Mouse (Mus musculus): ENCODE results near the gene Ric3.

Gene Ric3

DNA sequence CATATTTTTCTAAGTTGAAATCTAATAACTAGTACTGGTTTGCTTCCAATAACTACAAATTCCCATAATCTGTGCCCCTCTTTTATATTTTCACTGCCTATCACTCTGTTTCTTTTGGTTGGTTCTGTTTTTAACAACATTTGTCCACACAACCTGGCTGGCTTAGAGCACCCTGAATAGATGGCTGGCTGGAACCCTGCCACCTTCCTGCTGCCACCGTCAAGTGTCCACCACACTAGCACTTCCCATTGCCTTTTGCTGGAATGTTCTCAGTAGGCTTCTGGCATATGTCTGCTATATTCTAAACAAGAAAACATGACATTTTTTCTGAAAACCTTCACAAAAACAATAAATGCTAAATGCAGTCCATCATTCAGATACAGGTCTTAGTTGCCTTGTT lies 32.3 kb downstream of the Ric3 start:
- in situ Hi-C loops (cut with MboI, MseI): no loop called here

DNA sequence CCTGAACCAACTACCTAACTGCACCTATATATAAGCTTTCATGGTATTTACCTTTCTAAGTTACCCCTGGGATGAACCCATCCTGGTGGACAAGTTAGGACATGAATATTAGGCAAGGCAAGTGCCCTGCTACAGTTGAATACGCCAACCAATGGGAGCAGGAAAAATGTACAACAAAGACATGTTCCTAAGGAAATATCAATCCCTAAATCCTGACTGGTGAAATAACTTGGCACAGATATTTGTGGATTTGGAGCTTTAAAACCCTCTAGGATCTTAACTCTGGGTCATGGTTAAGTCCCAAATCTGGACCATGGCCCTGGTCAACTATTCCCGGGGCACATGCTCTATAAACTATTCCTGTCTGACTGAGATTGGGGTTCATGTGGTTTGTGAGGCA lies 37.3 kb downstream of the Ric3 start:
- in situ Hi-C loops (cut with MboI, MseI): no loop called here

DNA sequence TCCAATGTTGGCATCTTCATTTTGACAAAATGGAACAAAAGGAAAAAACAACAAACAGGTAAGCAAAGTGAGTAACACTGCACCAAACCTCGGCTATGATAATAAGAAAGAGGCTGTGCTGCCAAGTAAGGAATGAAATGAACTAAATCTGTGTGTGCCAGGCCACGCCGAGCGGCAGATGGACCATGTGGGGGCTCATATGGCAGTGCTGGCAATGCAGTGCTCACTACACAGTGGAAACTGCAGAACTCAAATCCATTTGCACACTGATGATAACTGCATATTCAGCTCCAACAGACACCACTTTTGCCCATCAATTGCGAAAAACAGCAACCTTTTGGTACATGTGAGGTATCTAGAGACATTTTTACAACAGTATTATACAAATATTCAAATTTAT lies 43.7 kb downstream of the Ric3 start:
- in situ Hi-C loops (cut with MboI, MseI): no loop called here

DNA sequence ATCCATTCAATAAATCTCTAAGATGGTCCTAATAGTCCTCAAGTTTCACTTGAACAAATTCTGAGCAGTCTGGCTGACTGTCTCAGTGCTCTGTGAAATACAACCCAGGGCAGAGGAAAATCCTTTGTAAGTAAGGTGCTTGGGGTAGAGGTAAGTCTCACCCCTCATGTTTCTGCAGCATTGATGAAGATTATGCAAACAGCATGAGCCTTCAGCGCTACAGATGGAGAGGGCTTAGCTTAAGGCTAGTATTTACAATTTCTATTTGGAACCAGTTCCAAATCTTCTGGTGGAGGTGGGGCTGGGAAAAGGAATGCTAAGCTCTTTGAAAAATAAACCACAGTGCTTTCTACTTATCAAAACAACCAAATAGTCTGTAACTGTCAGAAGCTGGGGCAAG lies 44.1 kb downstream of the Ric3 start:
- in situ Hi-C loops (cut with MboI, MseI): no loop called here

DNA sequence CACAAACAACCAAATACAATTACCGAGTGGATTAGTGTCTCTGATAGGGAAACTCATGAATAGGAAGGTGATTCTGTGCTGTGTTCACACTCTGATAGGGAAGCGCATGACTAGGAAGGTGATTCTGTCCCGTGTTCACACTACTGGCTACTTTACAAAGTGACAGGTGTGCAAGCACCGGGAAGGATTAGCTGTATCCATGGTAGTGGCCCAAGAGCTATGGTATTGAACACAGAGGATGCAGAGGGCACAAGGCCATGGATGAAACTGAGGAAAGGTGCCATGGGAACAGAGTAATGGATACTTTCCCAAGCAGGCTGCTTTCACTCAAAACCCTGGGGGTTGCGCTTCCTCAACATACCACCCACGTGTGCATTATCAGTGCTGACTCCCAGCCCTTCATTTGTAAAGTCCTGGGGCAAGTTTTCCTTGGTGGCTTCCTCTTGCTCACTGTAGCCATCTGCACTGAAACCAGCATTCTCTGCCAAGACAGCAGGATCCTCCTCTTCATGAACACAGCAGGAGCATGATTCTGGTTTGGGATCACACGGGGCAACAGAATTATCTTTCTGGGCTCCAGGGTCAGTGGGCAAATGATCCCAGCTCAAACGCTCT lies 44.9 kb downstream of the Ric3 start:
- in situ Hi-C loops (cut with MboI, MseI): no loop called here

DNA sequence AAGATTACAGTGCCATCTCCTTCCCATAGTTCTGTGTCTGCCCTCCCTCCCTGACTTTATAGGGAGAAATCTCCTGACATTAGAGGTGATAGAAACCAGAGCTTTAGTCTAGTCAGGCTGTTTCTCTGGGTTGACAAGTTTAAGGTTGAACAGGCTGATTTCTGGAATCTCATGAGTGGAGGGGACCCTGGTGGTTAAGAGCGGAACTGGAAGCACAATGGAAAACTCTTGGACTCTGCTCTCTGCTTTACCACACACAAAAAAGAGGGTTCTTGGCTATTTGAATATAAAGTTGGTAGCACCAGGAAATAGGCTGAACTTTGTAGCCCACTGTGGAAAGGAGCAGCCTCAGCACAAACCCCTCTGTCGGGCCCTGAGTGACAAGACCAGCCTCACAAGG lies 51.1 kb downstream of the Ric3 start:
- in situ Hi-C loops (cut with MboI, MseI): no loop called here

DNA sequence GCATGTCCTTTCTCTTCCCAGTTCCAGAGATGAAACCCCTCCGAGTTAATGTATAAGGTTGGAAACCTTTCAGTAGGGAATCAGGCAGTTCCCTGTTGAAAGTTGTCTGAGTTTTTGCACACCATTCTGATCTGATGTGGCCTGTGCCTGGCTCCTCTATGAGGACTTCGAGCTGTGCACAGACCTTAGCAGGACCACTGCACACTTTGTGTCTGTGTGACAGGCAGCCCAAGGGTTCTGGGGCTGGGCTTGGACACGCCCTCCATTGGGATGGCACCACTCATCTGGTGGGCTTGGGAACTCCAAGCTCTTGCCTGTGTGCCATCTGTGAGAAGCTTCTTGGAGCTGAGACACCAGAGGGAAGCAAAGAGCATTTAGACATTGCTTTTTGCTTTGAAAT lies 51.8 kb downstream of the Ric3 start:
- in situ Hi-C loops (cut with MboI, MseI): no loop called here

DNA sequence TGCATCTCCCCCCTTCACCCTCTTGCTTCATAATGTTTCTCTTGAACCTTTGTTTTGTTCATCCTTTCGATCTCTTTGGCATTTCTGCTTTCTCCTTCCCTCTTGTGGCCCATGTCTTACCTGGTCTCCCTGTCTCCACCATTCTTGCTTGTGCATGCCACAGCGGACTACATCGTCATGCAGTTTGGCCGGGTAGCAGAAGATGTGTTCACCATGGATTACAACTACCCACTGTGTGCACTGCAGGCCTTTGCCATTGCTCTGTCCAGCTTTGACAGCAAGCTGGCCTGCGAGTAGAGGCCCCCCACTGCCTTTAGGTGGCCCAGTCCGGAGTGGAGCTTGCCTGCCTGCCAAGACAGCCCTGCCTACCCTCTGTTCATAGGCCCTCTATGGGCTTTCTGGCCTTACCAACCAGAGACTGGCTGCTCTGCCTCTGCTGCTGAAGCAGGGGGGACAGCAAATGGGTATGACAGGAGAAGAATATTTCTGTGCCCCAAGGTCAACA lies 53.1 kb downstream of the Ric3 start:
- in situ Hi-C loops (cut with MboI, MseI): no loop called here

DNA sequence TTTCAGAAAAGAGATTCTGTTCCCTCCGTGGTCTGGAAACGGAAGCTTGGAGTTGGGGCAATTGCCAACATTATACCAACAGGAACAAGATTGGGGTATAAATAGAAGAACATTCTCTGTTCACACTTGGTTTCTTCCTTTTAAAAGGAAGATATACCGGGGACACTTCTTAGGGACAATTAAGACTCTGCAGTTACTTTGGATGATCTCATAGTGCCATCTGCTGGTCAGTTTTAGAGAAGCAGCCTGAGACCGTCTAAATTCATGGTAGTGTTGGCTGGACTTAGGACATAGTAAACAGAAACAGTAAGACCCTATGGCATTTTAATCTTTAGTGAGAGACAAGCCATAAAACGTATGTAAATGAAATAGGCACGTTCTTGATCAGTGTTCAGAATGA lies 54.9 kb downstream of the Ric3 start:
- in situ Hi-C loops (cut with MboI, MseI): no loop called here

DNA sequence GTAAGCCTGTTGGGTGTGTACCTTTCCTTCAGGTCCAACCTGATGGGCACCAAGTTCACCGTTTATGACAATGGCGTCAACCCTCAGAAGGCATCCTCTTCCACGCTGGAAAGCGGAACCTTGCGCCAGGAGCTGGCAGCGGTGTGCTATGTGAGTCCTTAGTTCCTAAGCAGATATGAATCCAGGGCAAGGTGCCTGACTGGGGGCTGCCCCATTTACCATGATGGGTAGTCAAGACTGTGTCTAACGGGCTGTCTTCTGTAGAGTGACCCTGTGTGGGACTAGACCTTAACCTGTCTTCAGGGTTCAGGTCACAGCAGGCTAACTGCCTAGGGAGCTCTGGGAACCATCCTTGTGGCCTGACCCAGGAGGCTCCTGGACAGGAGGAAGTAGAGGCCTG lies 55.4 kb downstream of the Ric3 start:
- in situ Hi-C loops (cut with MboI, MseI): no loop called here

DNA sequence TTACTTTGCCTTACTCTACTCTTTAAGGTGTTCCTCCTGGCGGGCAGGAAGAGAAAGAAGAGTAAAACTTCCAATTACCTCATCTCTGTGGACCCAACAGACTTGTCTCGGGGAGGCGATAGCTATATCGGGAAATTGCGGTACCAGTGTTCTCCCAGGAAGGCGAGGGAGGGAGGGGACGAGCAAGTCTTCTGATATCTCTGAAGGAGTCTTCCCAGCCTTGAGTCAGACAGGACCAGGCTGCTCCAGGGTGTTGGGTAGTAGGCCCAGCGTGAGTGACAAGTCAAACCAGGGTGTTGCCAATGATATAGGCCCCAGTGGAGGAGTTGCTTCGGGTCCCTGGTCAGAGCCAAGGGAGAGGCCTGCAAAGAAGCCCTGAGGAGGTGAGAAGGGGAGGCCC lies 56.2 kb downstream of the Ric3 start:
- in situ Hi-C loops (cut with MboI, MseI): no loop called here

DNA sequence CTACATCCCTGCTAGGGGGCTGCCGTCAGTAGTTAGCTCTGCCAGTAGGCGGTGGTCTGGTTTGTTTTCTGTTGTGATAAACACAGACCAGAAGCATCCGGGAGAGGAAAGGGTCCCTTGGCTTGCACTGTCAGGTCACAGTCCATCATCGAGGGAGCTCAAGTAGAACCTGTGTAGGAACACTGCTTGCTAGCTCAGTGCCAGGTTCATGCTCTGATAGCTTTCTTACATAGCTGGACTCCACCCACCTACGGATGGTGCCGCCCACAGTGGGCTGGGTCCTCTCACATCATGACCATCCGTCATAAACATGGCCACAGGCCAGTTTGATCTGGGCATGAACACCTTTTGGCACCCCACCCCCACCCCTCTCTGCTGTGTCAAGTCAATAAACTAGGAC lies 57.4 kb downstream of the Ric3 start:
- in situ Hi-C loops (cut with MboI, MseI): no loop called here

DNA sequence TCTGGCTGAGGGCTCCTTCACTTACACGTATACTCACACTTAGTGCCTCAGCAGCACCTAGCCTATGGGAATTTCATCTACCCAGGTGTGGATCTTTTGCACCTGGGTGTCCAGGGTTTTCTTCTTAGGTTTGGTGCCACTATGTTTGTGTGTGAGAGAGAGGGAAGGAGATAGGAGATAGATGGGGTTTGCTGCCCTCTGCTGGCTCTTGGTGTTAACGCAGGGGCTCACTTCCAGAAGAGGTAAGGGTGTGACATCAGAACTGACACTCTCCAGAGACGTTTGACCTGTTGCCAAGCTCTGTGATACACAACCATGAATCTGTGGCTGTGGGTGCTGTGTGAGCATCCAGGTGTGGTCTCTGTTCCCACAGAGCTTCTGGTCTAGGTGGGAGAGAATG lies 61.7 kb downstream of the Ric3 start:
- in situ Hi-C loops (cut with MboI, MseI): loop anchor here (5.0 kb wide), 2 partner anchors 54 to 209 kb away; no protein-coding TSS in a partner anchor

DNA sequence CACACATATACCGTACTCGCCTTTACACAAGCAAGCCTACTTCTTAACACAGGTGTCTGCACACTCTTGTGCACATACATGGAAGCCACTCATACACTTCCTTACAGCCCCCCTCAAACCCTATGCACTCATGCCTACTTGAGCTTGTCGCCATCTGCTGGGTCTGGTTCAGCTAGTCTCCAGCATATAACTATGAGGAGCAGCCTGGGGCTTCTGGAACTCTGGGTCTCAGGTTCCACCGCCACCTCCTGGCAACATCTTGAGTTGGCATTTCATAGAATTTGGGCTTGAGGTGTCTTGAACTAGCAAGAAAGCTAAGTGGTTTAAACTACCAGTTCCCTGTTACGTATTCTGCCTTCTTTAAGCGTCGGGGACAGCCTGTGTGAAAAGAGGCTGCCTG lies 63.9 kb downstream of the Ric3 start:
- in situ Hi-C loops (cut with MboI, MseI): no loop called here

DNA sequence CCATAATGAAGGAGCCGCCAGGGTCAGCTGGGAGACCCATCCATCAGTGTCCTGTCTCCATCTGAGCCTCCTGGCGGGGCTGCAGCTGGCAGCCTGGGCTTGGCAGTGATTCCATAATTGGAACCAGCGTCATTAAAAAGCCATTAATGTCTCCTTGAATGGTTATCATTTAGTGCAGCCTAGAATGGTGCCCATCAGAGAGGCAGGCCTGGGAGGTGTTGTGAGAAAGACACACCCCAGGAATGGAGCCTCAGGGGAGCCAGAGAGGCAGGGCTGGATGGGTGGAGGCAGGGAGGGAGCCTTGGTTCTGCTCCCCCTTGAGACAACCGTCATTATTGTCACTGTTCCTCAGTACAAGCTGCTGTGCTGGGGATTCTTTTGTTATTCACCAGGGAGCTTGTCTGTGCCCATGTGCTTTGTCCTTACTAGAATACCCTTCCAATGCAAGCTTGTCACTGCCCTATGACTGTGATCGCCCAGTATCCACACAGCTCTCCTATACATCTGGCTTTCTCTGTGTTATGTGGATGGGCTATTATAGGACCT lies 66.7 kb downstream of the Ric3 start:
- in situ Hi-C loops (cut with MboI, MseI): no loop called here

DNA sequence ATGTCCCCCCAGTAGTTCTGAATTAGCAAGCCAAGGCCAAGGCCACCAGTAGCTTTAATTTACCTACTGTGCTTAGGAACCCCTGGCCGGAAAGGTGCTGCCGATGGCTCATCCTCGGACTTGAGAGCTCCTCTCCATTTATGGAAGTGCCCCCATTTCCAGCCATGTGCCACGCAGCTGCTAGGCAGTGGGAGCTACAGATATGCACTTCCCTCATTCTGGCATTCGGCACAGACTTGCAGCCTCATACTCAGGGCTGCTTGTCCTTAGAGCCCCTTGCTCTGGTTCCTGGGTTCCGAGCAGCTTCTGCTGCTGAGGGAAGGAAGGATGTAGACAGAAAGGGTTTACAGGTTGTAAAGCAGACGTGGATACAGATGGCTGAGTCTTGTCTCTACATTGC lies 68.3 kb downstream of the Ric3 start:
- in situ Hi-C loops (cut with MboI, MseI): no loop called here

DNA sequence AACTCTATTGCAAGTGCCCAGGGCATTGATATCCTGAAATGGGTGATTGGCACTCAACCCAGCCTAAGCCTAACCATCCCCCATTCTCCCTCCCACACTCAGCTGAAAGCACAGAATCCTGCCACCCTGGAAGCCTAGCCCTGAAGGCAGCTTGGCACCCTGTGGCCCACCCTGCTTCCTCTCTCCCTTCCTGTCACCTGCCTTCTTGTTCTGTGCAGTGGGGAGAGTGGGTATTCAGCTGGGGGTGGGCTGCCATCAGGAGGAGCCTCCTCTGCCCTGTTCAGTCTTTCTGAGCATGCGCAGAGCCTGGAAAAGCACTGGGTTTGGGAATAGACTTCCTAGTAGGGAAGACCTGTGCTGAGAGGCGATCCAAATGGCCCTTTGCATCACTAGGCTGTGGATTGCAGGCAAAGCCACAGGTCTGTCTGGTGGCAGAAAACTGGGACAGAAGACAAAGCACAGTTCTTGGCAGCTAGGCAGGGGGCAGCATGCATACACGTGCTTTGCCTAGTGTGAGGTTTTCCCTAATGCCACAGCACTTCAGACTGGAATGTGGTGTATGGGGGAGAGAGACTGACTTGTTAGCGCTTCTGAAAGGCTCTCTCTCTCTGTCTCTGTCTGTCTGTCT lies 70.0 kb downstream of the Ric3 start:
- in situ Hi-C loops (cut with MboI, MseI): no loop called here

DNA sequence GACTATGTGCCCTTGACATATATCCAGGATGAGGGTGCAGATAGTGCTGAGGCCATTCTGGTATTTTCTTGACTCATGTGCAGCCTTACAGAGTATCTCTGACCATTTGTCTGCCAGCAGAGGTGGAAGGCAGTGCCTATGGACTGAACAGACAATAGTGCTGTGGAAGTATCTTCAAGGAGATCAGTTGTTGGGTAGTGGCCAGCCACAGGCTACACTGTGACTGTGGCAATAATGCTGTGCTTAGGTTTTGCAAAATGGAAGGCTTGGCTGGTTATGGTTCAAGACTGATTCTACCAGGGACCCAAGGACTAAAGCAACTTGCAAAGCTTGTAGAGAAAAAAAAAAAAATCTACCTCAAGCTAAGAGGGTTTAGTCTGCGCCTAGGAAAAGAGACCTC lies 70.6 kb downstream of the Ric3 start:
- in situ Hi-C loops (cut with MboI, MseI): no loop called here

DNA sequence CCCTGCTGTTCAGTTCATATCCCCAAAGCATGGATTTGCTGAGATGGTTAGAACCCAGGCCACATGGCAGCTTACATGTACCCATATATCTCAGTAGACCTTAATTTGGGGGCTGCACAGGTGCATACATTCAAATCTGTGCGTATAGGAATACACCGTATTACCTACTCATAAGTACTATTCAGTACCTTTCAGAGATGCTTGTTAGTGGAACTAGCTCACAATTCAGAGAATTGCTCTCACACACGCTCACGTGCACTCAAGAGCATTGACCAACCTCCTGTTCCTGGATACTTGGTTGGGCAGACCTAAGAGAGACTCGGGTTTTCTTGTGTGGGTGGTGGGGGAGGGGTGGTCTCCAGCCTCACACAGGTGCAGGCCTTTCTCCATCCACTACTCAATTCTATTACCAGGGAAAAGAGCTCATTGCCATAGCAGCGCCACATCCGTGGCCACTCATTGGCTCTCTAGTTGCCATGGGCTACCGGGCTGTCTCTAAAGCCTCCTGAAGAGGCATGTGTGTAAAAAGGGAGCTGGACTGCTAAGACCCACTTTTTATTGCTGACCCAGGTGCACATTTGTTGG lies 71.4 kb downstream of the Ric3 start:
- in situ Hi-C loops (cut with MboI, MseI): no loop called here

DNA sequence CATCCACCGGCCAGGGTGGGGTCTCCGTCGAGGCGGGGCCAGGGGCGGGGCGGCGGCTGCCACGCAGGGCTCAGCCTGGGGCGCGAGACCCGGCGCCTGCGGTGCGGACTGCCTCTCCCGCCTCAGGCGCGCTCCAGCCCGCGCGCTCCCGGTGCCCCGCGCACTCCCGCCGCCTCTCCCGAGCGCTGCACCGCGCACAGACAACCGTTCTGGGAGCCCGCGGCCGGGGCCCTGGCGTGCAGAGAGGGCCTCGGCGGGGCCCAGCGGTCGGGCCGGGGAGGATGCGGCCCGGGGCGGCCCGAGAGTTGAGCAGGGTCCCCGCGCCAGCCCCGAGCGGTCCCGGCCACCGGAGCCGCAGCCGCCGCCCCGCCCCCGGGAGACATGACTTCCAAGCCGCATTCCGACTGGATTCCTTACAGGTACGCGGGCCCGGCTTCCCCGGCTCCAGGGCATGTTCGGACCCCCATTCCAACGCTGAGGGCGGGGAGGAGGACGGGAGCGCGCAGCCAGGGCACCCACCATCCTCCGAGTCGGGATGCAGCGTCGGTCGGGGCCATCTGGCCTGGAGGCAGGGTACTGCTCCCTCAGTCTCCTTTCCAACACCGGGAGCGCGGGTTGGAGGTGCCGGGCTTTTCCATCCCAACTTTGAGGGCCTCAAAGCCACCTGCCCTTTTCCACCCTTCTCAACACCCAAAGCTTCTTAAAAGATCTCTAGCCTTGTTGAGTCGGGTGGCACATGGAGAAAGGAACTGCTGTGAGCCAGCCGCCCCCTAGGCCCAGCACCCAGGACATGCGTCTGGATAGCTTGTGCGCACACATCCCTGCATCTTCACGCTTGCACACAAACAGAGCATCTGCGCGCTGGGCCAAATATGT lies 72.2 kb downstream of the Ric3 start:
- in situ Hi-C loops (cut with MboI, MseI): no loop called here

DNA sequence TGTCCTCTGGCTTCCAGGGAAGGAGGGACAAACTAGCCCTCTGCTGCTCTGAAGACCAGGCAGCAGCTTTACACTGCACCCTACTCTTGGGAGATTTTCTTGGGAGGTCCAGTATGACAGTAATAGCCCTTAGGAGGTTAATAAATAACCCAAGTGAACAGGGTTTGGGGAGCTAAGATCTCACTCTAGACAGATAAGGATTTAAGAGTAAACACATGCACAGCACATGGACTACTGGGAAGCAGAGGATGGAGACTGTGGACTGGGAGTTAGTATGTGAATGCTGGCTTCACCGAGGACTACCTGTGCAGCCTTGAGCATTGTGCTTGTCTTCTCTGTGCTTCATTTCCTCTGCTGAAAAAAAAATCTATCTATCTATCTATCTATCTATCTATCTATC lies 73.9 kb downstream of the Ric3 start:
- in situ Hi-C loops (cut with MboI, MseI): no loop called here

DNA sequence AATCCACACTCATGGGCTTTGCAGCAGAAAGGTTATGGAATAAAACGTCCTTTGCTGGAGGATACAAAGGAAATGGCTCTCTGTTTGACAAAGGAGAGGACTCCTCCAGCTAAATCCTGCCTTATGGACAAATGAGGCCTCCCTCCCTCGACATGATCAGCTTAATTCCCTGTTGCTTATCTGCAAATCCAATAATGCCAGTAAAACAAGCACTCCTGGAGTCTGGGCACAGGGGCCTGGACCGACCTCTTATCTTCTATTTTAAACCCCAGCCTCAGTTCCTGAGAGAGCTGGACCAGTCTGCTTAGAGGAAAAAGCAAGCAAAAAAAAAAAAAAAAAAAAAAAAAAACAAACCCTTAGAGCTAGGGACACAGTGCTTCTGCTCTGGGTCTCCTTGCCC lies 79.5 kb downstream of the Ric3 start:
- in situ Hi-C loops (cut with MboI, MseI): no loop called here
